Mouse (Mus musculus): ENCODE results near the gene Zfp983. TPM values are rescaled to one million over a fixed set of nuclear protein-coding genes. Genes with fewer than 3 reads are reported as not detected.
"Not testable (repeated sequence)": the region's sequence is repeated elsewhere in the genome, so short reads cannot be mapped to it uniquely, and the experiment has no call there.

Gene Zfp983
- 13.3 and 13.9 TPM in 2 replicates for polyA plus RNA-seq (2015; fragmentation: Nextera tagmentation; extraction: Ambion mirVana)

GRCm38 (mm10) chr17:21650364-21650907 is at the start of gene Zfp983:
Zfp983 (plus strand) TSS chr17:21650624.
- H3K9me3 ChIP-seq; H3K36me3 ChIP-seq (replicated peaks); H3K27me3 ChIP-seq (replicated peaks); H3K4me1 ChIP-seq: not testable (repeated sequence)
- peak within 1 kb of the TSS; percentile 52 for H3K9ac ChIP-seq
- H3K4me3 ChIP-seq, result peak within 1 kb of the TSS; percentile 49
- under 1% methylated on average over 17 of the region's 17 CpGs for WGBS
- peak within 1 kb of the TSS; percentile 70 for H3K27ac ChIP-seq
- peak within 1 kb of the TSS; percentile 43 for H3K4me2 ChIP-seq
- ATAC-seq (replicated peaks), result peak; percentile 99

- no peak for ATAC-seq (replicated peaks)
- Histone ChIP-seq H3K9ac (no peak overlapping the region), H3K27me3 (replicated peaks) (no peaks in the 10 kb centered on the region), H3K4me3 (no peak overlapping the region), H3K27ac (no peak overlapping the region), H3K9me3 (no peaks in the 10 kb centered on the region), H3K4me1 (no peaks in the 10 kb centered on the region), H3K36me3 (replicated peaks) (no peaks in the 10 kb centered on the region), H3K4me2 (no peak overlapping the region)
- WGBS, result 81% methylated on average over 3 of the region's 3 CpGs
These were observed 34.1 kb upstream of the Zfp983 start for GRCm38 (mm10) chr17:21616356-21616755.

- no peaks in the 10 kb centered on the region for H3K27me3 ChIP-seq (replicated peaks)
- no peaks in the 10 kb centered on the region for H3K36me3 ChIP-seq (replicated peaks)
- H3K4me1 ChIP-seq, result no peaks in the 10 kb centered on the region
- no peaks in the 10 kb centered on the region for H3K9me3 ChIP-seq
- no peak overlapping the region for H3K9ac ChIP-seq
- H3K4me3 ChIP-seq, result no peak overlapping the region
- WGBS, result 16% methylated on average over 8 of the region's 9 CpGs
- H3K4me2 ChIP-seq, result no peak overlapping the region
- ATAC-seq (replicated peaks), result no peak
- H3K27ac ChIP-seq, result no peak overlapping the region
These were observed 33.1 kb upstream of the Zfp983 start for GRCm38 (mm10) chr17:21617352-21617751.

GRCm38 (mm10) chr17:21623647-21624046 is 26.8 kb upstream of the Zfp983 start:
- WGBS, result 0% methylated on average over 1 of the region's 3 CpGs
- no peak for ATAC-seq (replicated peaks)
- H3K4me2 ChIP-seq, result no peak overlapping the region

GRCm38 (mm10) chr17:21635758-21636157 is 14.7 kb upstream of the Zfp983 start:
- H3K4me1 ChIP-seq; H3K27ac ChIP-seq; H3K9ac ChIP-seq; H3K9me3 ChIP-seq; ATAC-seq (replicated peaks); H3K4me3 ChIP-seq; H3K4me2 ChIP-seq; H3K27me3 ChIP-seq (replicated peaks); H3K36me3 ChIP-seq (replicated peaks): not testable (repeated sequence)
- 70% methylated on average over 4 of the region's 4 CpGs for WGBS

More at GRCm38 (mm10) chr17:21623647-21624046, 26.8 kb upstream of the Zfp983 start:
- no peak overlapping the region for H3K27ac ChIP-seq
- H3K27me3 ChIP-seq (replicated peaks), result no peaks in the 10 kb centered on the region
- H3K4me3 ChIP-seq, result no peak overlapping the region
- no peak overlapping the region for H3K9ac ChIP-seq
- H3K4me1 ChIP-seq, result no peaks in the 10 kb centered on the region
- H3K9me3 ChIP-seq, result no peaks in the 10 kb centered on the region
- no peaks in the 10 kb centered on the region for H3K36me3 ChIP-seq (replicated peaks)

DNA sequence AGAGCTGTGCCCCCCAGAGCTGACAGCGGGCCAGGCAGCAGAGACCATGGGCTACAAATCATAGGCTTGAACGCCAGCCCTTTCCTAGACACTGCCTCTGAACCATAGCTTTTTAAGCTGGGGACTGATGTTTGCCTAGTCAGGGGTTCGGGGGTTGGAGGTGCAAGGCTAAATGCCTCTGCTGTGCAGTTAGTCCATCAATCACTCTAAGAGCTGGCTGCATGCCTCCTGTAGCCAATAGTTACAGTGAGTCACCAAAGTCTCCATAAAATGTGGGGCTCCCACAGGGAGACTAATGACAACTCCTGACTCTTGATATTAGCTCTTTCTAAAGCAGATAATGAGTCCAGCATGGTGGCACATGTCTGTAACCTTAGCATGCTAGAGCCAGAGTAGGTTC is 1.6 kb upstream of the Zfp983 start:
- Histone ChIP-seq H3K27ac (no peak overlapping the region), H3K4me2 (no peak overlapping the region), H3K4me1 (0 out of 2 replicates have a peak, but pooled peaks cover 3% of the 10 kb centered on the region), H3K9me3 (no peaks in the 10 kb centered on the region), H3K4me3 (no peak overlapping the region), H3K9ac (no peak overlapping the region), H3K27me3 (replicated peaks) (no peaks in the 10 kb centered on the region), H3K36me3 (replicated peaks) (no peaks in the 10 kb centered on the region)
- WGBS, result 80% methylated on average over 3 of the region's 3 CpGs
- no peak for ATAC-seq (replicated peaks)

GRCm38 (mm10) chr17:21649936-21650335 is 488 bp upstream of the Zfp983 start:
- H3K9ac ChIP-seq, result 0 out of 2 replicates have a peak overlapping the region, but pooled peaks have one; percentile 52
- H3K27ac ChIP-seq, result peak overlapping the region; percentile 70
- WGBS, result 22% methylated on average over 2 of the region's 2 CpGs
- ATAC-seq (replicated peaks), result peak; percentile 65
- H3K27me3 ChIP-seq (replicated peaks), result no peaks in the 10 kb centered on the region
- no peaks in the 10 kb centered on the region for H3K9me3 ChIP-seq
- no peaks in the 10 kb centered on the region for H3K36me3 ChIP-seq (replicated peaks)
- H3K4me2 ChIP-seq, result peak overlapping the region; percentile 43
- peak overlapping the region; percentile 49 for H3K4me3 ChIP-seq
- 0 out of 2 replicates have a peak, but pooled peaks cover 3% of the 10 kb centered on the region for H3K4me1 ChIP-seq

- H3K4me1 ChIP-seq, result peaks cover 14% of the 10 kb centered on the region
- not testable (repeated sequence) for H3K27ac ChIP-seq; H3K4me3 ChIP-seq; ATAC-seq (replicated peaks); H3K9me3 ChIP-seq; H3K4me2 ChIP-seq; H3K9ac ChIP-seq; H3K36me3 ChIP-seq (replicated peaks); H3K27me3 ChIP-seq (replicated peaks)
- WGBS, result 11% methylated on average over 1 of the region's 1 CpGs
These were observed 28.4 kb downstream of the Zfp983 start for GRCm38 (mm10) chr17:21678826-21679225.

DNA sequence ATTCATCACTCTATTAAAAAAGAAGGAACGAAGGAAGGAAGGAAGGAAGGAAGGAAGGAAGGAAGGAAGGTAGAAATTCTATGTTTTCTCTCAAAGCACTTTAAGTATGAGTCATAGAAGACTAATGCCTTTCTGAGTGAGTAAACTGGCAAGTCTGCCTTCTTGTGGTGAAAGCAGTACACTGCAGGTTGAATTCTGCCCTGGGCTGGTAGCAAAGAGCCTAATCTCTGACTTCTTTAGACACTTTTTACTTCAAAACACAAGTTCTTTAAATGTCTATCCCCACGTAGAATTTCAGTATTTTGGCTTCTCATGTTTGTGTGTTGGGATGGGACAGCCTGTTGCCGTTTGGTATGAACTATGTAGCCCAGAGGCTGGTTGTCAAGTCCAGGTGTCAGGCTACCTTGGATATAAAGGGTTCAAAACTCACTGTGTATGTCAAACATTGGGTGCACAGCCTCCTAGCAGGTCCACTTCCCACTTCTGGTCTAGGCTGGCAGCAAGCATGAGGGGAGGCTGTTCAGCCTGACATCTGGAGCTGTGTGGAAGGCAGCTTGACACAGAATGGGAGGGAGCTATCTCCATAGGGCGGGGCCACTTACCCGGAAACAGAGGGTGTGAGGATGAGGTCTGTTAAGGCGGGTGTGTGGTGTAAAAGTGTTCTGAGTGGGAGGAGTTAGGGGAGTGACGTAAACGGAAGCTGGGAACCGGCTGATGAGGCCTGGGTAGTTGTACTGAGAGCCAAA is 29.0 kb downstream of the Zfp983 start:
- H3K36me3 ChIP-seq (replicated peaks), result 0 out of 2 replicates have a peak, but pooled peaks cover under 1% of the 10 kb centered on the region
- peak overlapping the region; percentile 66 for H3K4me2 ChIP-seq
- 4% methylated on average over 9 of the region's 9 CpGs for WGBS
- H3K27me3 ChIP-seq (replicated peaks), result no peaks in the 10 kb centered on the region
- peak; percentile 98 for ATAC-seq (replicated peaks)
- H3K9ac ChIP-seq, result peak overlapping the region; percentile 47
- H3K4me1 ChIP-seq, result peaks cover 14% of the 10 kb centered on the region
- H3K27ac ChIP-seq, result peak overlapping the region; percentile 72
- peak overlapping the region; percentile 50 for H3K4me3 ChIP-seq
- H3K9me3 ChIP-seq, result no peaks in the 10 kb centered on the region

DNA sequence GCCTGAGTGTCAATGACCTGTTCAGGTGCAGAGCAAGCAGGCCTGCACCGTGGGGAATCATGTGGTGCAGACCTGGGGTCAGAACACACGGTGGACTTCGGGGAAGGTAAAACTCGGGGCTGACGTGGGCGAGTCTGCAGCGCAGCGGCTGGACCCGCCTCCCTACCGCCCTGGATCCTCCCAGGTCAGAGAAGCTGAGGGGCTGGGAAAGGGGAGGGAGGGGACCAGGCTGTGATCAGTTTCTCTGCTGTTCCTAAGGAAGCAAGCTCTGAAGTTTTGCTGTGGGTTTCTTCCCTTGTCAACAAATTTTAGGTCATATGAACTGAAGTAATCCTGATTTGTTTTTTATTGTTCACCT is 29.6 kb downstream of the Zfp983 start:
- peak overlapping the region; percentile 72 for H3K27ac ChIP-seq
- H3K9me3 ChIP-seq; H3K36me3 ChIP-seq (replicated peaks); H3K27me3 ChIP-seq (replicated peaks): not testable (repeated sequence)
- peak; percentile 93 for ATAC-seq (replicated peaks)
- H3K9ac ChIP-seq, result peak overlapping the region; percentile 47
- peaks cover 14% of the 10 kb centered on the region for H3K4me1 ChIP-seq
- H3K4me3 ChIP-seq, result peak overlapping the region; percentile 50
- H3K4me2 ChIP-seq, result peak overlapping the region; percentile 66
- 0% methylated on average over 10 of the region's 10 CpGs for WGBS

DNA sequence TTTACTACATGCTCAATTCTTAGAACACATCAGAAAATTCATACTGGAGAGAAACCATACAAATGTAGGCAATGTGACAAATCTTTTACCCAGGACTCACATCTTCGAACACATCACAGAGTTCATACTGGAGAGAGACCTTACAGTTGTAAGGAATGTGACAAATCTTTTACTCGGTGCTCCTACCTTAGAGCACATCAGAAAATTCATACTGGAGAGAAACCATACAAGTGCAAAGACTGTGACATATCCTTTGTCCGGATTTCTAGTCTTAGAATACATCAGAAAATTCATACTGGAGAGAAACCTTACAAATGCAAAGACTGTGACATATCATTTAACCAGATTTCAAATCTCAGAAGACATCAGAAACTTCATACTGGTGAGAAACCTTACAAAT is 41.1 kb downstream of the Zfp983 start, which contains the start of gene Gm10226:
Gene Gm10226, plus strand, starts transcription at position 301 of the 400 bp plus-strand sequence.
- WGBS, result 93% methylated on average over 3 of the region's 3 CpGs
- H3K4me2 ChIP-seq, result no peak within 1 kb of the TSS
- peaks cover 32% of the 10 kb centered on the region; the same call in 1 of the 2 replicates for H3K36me3 ChIP-seq (replicated peaks)
- no peaks in the 10 kb centered on the region for H3K4me1 ChIP-seq
- no peaks in the 10 kb centered on the region for H3K27me3 ChIP-seq (replicated peaks)
- H3K9me3 ChIP-seq, result no peaks in the 10 kb centered on the region
- no peak within 1 kb of the TSS for H3K27ac ChIP-seq
- H3K4me3 ChIP-seq, result no peak within 1 kb of the TSS
- H3K9ac ChIP-seq, result no peak within 1 kb of the TSS
- no peak for ATAC-seq (replicated peaks)

- no peak for ATAC-seq (replicated peaks)
- Histone ChIP-seq H3K9me3 (no peaks in the 10 kb centered on the region), H3K9ac (no peak overlapping the region), H3K4me1 (no peaks in the 10 kb centered on the region), H3K27ac (no peak overlapping the region), H3K4me3 (no peak overlapping the region), H3K36me3 (replicated peaks) (peaks cover 32% of the 10 kb centered on the region; the same call in 1 of the 2 replicates), H3K27me3 (replicated peaks) (no peaks in the 10 kb centered on the region), H3K4me2 (no peak overlapping the region)
- 79% methylated on average over 3 of the region's 3 CpGs for WGBS
These were observed 42.9 kb downstream of the Zfp983 start for GRCm38 (mm10) chr17:21693342-21693741.

GRCm38 (mm10) chr17:21696073-21696472 is 45.6 kb downstream of the Zfp983 start:
- Histone ChIP-seq H3K27me3 (replicated peaks) (no peaks in the 10 kb centered on the region), H3K27ac (no peak overlapping the region), H3K9ac (no peak overlapping the region), H3K9me3 (no peaks in the 10 kb centered on the region), H3K36me3 (replicated peaks) (peaks cover 13% of the 10 kb centered on the region; the same call in 1 of the 2 replicates), H3K4me1 (no peaks in the 10 kb centered on the region), H3K4me3 (no peak overlapping the region), H3K4me2 (no peak overlapping the region)
- no peak for ATAC-seq (replicated peaks)

Data from midbrain, embryonic 15.5 days (tissue).